Mouse (Mus musculus) liver, postnatal 0 days (tissue): Measurements from ENCODE around the gene Aff3. TPM values are rescaled to one million over a fixed set of nuclear protein-coding genes. Genes with fewer than 3 reads are reported as not detected.

Experiments
- ATAC-seq: fragments of 200-750 bp; cut with Nextera tagmentation; 2 replicates; pipeline ENCODE4 v1.8.0; 2017; ENCODE audit warnings: mild to moderate bottlenecking, moderate library complexity
- DNase-seq: peaks from one replicate; pipeline ENCODE4 v3.0.0-alpha.2; 2016
- H3K27ac ChIP-seq: fragments of 300-500 bp; sonication (generic); 2 replicates; pipeline ENCODE4 v1.5.1; 2014; ENCODE audit warnings: antibody characterized with exemption, moderate library complexity, mild to moderate bottlenecking, low read depth
- H3K27me3 ChIP-seq: fragments of 300-500 bp; sonication (generic); 2 replicates; pipeline ENCODE4 v1.6.1; 2014; ENCODE audit warnings: low read length, control low read depth, mixed read lengths; ENCODE audit not compliant: insufficient read depth
- H3K36me3 ChIP-seq: fragments of 300-500 bp; sonication (generic); replicated peaks from 2 replicates; pipeline ENCODE4 v1.6.1; 2014; ENCODE audit warnings: mild to moderate bottlenecking, control low read depth, low read length, moderate library complexity, mixed read lengths; ENCODE audit not compliant: insufficient read depth
- H3K4me1 ChIP-seq: fragments of 300-500 bp; sonication (generic); 2 replicates; pipeline ENCODE4 v1.6.1; 2014; ENCODE audit warnings: antibody characterized with exemption, mild to moderate bottlenecking, control low read depth; ENCODE audit not compliant: insufficient read depth
- H3K4me2 ChIP-seq: fragments of 300-500 bp; sonication (generic); 2 replicates; pipeline ENCODE4 v1.6.1; 2014; ENCODE audit warnings: low read depth, mild to moderate bottlenecking, low read length, moderate library complexity, mixed read lengths
- H3K4me3 ChIP-seq: fragments of 300-500 bp; sonication (generic); 2 replicates; pipeline ENCODE4 v1.5.1; 2014; ENCODE audit warnings: low read depth, low read length
- H3K9ac ChIP-seq: fragments of 300-500 bp; sonication (generic); replicated peaks from 2 replicates; pipeline ENCODE4 v1.6.1; 2014; ENCODE audit warnings: mild to moderate bottlenecking, moderate library complexity
- H3K9me3 ChIP-seq: fragments of 300-500 bp; sonication (generic); 2 replicates; pipeline ENCODE4 v1.6.1; 2016; ENCODE audit warnings: mild to moderate bottlenecking, control low read depth, low read length, mixed read lengths
- CTCF ChIP-seq: sonication (generic); IDR thresholded peaks from 2 replicates; pipeline ENCODE4 v1.5.1; 2016; ENCODE audit warnings: antibody characterized with exemption, low read depth
- EP300 ChIP-seq: IDR thresholded peaks from 2 replicates; pipeline ENCODE4 v1.6.1; 2016; ENCODE audit warnings: antibody characterized with exemption, low read depth, mild to moderate bottlenecking
- WGBS: fragments of 180-500 bp; shearing (Covaris S2); extraction: QIAGEN DNeasy Blood & Tissue Kit; methylation state at CpG from one replicate; pipeline ENCODE4 v1.1.7; 2014; ENCODE audit not compliant: insufficient replicate concordance; 5-methylcytosine and 5-hydroxymethylcytosine counted together
- polyA plus RNA-seq: library from polyadenylated mRNA; unstranded; fragments of >200 nt; fragmentation: Nextera tagmentation; extraction: Ambion mirVana; gene quantifications from 2 replicates; pipeline ENCODE4 v1.2.1, GENCODE M21; 2015

The Aff3 gene
- polyA plus RNA-seq, 1 experiment from 2014 or later = 1.1 TPM

GRCm38 (mm10) chr1:38668327-38668726 is 3.6 kb upstream of the Aff3 start:
- no peak overlapping the region for H3K4me3 ChIP-seq
- WGBS = 74% methylated on average over 10 of the region's 10 CpGs
- peaks cover 4% of the 10 kb centered on the region; the same call in 1 of the 2 replicates for H3K4me1 ChIP-seq
- H3K27me3 ChIP-seq = no peaks in the 10 kb centered on the region
- no peak overlapping the region for H3K4me2 ChIP-seq
- ATAC-seq (no peak), DNase-seq (no peak)
- H3K9me3 ChIP-seq = no peaks in the 10 kb centered on the region
- TF ChIP-seq CTCF = no peak
- no peak for TF ChIP-seq EP300
- no peaks in the 10 kb centered on the region for H3K36me3 ChIP-seq
- no peak overlapping the region for H3K27ac ChIP-seq
- no peak overlapping the region for H3K9ac ChIP-seq

DNA sequence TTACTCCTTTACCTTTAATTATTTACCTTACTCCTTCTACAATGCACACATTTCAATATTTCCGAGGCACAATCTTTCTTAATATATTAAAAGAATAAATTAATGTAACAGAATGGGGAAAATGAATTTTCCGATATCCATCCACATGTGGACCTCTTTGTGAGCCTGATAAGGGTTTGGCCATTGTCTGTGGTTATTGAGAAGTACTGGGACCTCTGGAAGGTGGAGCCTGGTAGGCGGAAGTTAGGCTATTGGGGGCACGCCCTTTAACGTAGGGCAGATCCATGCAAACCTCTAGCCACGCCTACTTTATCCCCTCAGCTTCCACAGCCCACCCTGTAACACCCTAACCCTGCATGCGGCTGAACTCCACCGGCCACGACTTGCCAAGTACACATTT is 3.1 kb upstream of the Aff3 start:
- Histone ChIP-seq H3K27me3 (no peaks in the 10 kb centered on the region), H3K36me3 (no peaks in the 10 kb centered on the region), H3K9me3 (no peaks in the 10 kb centered on the region), H3K4me1 (peaks cover 4% of the 10 kb centered on the region; the same call in 1 of the 2 replicates), H3K4me3 (no peak overlapping the region), H3K27ac (no peak overlapping the region), H3K9ac (no peak overlapping the region), H3K4me2 (no peak overlapping the region)
- ATAC-seq = no peak
- no peak for DNase-seq
- TF ChIP-seq CTCF (no peak), EP300 (no peak)
- WGBS = 58% methylated on average over 9 of the region's 9 CpGs

DNA sequence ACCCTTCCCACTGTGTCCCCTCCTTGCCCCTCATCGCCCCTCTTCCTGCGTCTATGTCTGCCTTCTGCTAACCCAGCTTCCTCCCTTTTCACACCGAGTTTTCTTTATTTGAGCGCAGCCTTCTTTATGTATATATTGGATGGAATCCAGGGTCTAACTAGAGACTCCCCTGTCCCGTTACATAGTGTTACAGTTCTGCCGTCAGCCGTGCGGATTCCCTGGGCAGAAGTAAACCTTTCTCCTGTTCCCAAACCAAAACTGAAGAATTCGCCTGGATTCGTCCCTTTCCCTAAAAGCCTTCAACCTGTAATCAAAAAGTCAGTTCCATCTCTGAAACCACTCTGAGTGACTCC is 2.0 kb upstream of the Aff3 start:
- no peak for ATAC-seq
- no peak for TF ChIP-seq EP300
- no peak for TF ChIP-seq CTCF
- Histone ChIP-seq H3K9me3 (no peaks in the 10 kb centered on the region), H3K4me3 (no peak overlapping the region), H3K4me1 (peaks cover 4% of the 10 kb centered on the region; the same call in 1 of the 2 replicates), H3K27ac (no peak overlapping the region), H3K27me3 (no peaks in the 10 kb centered on the region), H3K9ac (no peak overlapping the region), H3K4me2 (no peak overlapping the region), H3K36me3 (no peaks in the 10 kb centered on the region)
- no peak for DNase-seq
- WGBS = 72% methylated on average over 10 of the region's 10 CpGs

GRCm38 (mm10) chr1:38666111-38666765 is 1.5 kb upstream of the Aff3 start:
- no peak for ATAC-seq
- DNase-seq = no peak
- no peak overlapping the region for H3K4me2 ChIP-seq

DNA sequence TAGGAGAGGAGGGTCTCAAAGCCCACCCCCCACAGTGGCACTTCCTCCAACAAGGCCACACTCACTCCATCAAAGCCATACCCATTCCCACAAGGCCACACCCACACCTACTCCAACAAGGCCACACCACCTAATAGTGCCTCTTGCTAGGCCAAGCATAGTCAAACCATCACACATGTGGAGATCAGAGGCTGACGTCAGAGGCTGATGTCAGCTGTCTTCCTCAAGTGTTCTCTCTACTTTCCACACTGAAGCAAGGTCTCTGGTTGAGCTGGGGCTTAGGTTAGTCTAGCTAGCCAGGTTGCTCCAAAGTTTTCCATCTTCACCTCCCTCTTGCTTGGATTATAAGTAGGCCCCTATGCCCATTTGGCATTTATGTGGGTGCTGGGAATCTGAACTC is 856 bp upstream of the Aff3 start:
- Histone ChIP-seq H3K4me1 (peaks cover 4% of the 10 kb centered on the region; the same call in 1 of the 2 replicates), H3K27me3 (no peaks in the 10 kb centered on the region), H3K27ac (0 out of 2 replicates have a peak overlapping the region, but pooled peaks have one; percentile 34), H3K36me3 (no peaks in the 10 kb centered on the region), H3K9me3 (no peaks in the 10 kb centered on the region), H3K9ac (no peak overlapping the region), H3K4me3 (no peak overlapping the region), H3K4me2 (no peak overlapping the region)
- DNase-seq = no peak
- TF ChIP-seq CTCF (no peak), EP300 (no peak)
- ATAC-seq = no peak
- WGBS = 36% methylated on average over 1 of the region's 1 CpGs

More at GRCm38 (mm10) chr1:38666111-38666765, 1.5 kb upstream of the Aff3 start:
- no peak overlapping the region for H3K4me3 ChIP-seq
- no peaks in the 10 kb centered on the region for H3K36me3 ChIP-seq
- no peak overlapping the region for H3K9ac ChIP-seq
- H3K27ac ChIP-seq = no peak overlapping the region
- TF ChIP-seq EP300 (no peak), CTCF (no peak)
- no peaks in the 10 kb centered on the region for H3K27me3 ChIP-seq
- no peaks in the 10 kb centered on the region for H3K9me3 ChIP-seq
- 63% methylated on average over 5 of the region's 5 CpGs for WGBS
- H3K4me1 ChIP-seq = peaks cover 4% of the 10 kb centered on the region; the same call in 1 of the 2 replicates

DNA sequence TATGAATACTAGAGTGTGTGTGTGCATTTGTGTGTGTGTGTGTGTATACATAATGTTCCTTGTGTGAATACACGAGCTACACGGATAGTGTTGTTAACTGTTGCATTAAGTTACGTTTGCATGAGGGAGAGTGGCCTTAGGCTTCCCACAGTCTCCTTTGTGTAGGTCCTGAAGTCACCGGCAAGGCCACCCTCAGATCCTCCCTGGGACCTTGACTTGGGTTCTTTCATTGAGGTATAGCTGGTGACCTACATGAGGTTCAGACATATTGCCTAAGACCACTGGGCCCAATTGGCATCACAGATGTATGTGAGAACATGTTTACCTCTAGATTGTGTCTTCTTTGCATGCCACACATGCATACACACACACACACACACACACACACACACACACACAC is 494 bp downstream of the Aff3 start:
- ATAC-seq = peak; percentile 7; the same call in 1 of the 2 replicates
- Histone ChIP-seq H3K27me3 (no peaks in the 10 kb centered on the region), H3K36me3 (no peaks in the 10 kb centered on the region), H3K4me1 (peaks cover 4% of the 10 kb centered on the region; the same call in 1 of the 2 replicates), H3K4me3 (peak overlapping the region; percentile 37), H3K9ac (peak overlapping the region; percentile 26; the same call in 1 of the 2 replicates), H3K4me2 (0 out of 2 replicates have a peak overlapping the region, but pooled peaks have one; percentile 4), H3K27ac (peak overlapping the region; percentile 69), H3K9me3 (no peaks in the 10 kb centered on the region)
- no peak for DNase-seq
- TF ChIP-seq CTCF (no peak), EP300 (no peak)
- WGBS = 60% methylated on average over 4 of the region's 4 CpGs
